Mouse (Mus musculus) forebrain, embryonic 12.5 days (tissue): ENCODE results near the gene Frmpd3. TPM values are rescaled to one million over a fixed set of nuclear protein-coding genes. Genes with fewer than 3 reads are reported as not detected.

Experiments
- ATAC-seq: fragments of 200-750 bp; cut with Nextera tagmentation; 2 replicates; pipeline ENCODE4 v1.8.0; 2017; ENCODE audit warnings: moderate TSS enrichment; ENCODE audit not compliant: low FRiP score
- H3K27ac ChIP-seq: fragments of 300-500 bp; sonication (generic); 2 replicates; pipeline ENCODE4 v1.5.1; 2016; ENCODE audit warnings: mild to moderate bottlenecking
- H3K27me3 ChIP-seq: fragments of 300-500 bp; sonication (generic); 2 replicates; pipeline ENCODE4 v1.6.1; 2016; ENCODE audit warnings: mild to moderate bottlenecking
- H3K36me3 ChIP-seq: fragments of 300-500 bp; sonication (generic); replicated peaks from 2 replicates; pipeline ENCODE4 v1.6.1; 2016; ENCODE audit warnings: mild to moderate bottlenecking
- H3K4me1 ChIP-seq: fragments of 300-500 bp; sonication (generic); 2 replicates; pipeline ENCODE4 v1.6.1; 2016
- H3K4me2 ChIP-seq: fragments of 300-500 bp; sonication (generic); 2 replicates; pipeline ENCODE4 v1.6.1; 2016; ENCODE audit warnings: mild to moderate bottlenecking, moderate library complexity
- H3K4me3 ChIP-seq: fragments of 300-500 bp; sonication (generic); replicated peaks from 2 replicates; pipeline ENCODE4 v1.5.1; 2016; ENCODE audit warnings: mild to moderate bottlenecking
- H3K9ac ChIP-seq: fragments of 300-500 bp; sonication (generic); 2 replicates; pipeline ENCODE4 v1.6.1; 2016; ENCODE audit warnings: mild to moderate bottlenecking
- H3K9me3 ChIP-seq: fragments of 300-500 bp; sonication (generic); 2 replicates; pipeline ENCODE4 v1.6.1; 2016
- WGBS: fragments of 180-500 bp; shearing (Covaris S2); methylation state at CpG from one replicate; pipeline ENCODE4 v1.1.7; 2016; 5-methylcytosine and 5-hydroxymethylcytosine counted together
- polyA plus RNA-seq: library from polyadenylated mRNA; unstranded; fragments of >200 nt; fragmentation: Nextera tagmentation; extraction: Ambion mirVana; gene quantifications from 2 replicates; pipeline ENCODE4 v1.2.1, GENCODE M21; 2016

Frmpd3 gene
- polyA plus RNA-seq, 1 experiment from 2014 or later, result 1.4 TPM

DNA sequence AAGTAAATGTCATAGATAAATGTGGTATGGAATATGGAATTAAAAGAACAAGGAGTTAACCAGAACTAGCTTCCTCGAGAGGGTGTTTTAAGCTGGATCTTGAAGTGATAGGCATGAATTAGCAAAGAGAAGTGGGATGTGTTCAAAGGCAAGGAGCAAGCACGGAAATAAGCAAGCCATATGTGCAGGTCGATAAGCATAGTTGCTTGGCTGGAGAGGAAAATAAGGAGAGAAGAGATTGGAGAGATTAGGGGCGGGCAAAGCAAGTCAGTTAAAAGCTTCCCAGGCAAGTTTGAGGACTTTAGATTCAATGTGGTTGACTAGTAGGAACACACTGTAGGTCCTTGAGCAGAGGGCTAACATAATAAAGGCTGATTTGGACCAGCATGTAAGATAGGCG lies 65.5 kb downstream of the Frmpd3 start:
- Histone ChIP-seq H3K4me2 (no peak overlapping the region), H3K9me3 (no peaks in the 10 kb centered on the region), H3K9ac (no peak overlapping the region), H3K27me3 (peaks cover 31% of the 10 kb centered on the region), H3K4me1 (no peaks in the 10 kb centered on the region), H3K36me3 (no peaks in the 10 kb centered on the region), H3K4me3 (no peak overlapping the region), H3K27ac (no peak overlapping the region)
- ATAC-seq, result no peak
- 85% methylated on average over 5 of the region's 5 CpGs for WGBS

DNA sequence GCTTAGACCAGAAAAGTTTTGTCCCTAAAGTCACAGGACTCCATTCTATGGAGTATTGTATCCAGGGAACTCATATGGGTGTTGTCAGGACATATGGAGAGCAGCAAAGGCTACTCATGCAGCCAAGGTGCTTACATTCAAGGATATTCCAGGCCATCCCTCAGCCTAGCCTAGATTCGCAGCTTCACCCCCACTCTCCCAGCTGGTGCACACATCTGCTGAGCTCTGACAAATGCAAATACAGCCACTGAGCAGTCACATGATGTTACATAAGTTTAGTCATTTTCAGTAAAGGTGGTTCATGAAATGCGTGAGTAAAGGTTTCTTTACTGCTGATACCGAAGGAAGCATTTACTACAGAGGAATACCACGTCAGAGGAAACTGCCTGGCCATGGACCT lies 76.4 kb downstream of the Frmpd3 start:
- H3K4me2 ChIP-seq, result no peak overlapping the region
- no peak overlapping the region for H3K9ac ChIP-seq
- WGBS, result 88% methylated on average over 4 of the region's 4 CpGs
- no peaks in the 10 kb centered on the region for H3K4me1 ChIP-seq
- no peak overlapping the region for H3K4me3 ChIP-seq
- ATAC-seq, result no peak
- H3K27ac ChIP-seq, result no peak overlapping the region
- H3K9me3 ChIP-seq, result no peaks in the 10 kb centered on the region
- H3K36me3 ChIP-seq, result no peaks in the 10 kb centered on the region
- peaks cover 33% of the 10 kb centered on the region for H3K27me3 ChIP-seq

- Histone ChIP-seq H3K9me3 (no peaks in the 10 kb centered on the region), H3K4me1 (no peaks in the 10 kb centered on the region), H3K36me3 (no peaks in the 10 kb centered on the region), H3K4me3 (no peak overlapping the region), H3K9ac (no peak overlapping the region), H3K27me3 (peaks cover 9% of the 10 kb centered on the region), H3K4me2 (no peak overlapping the region), H3K27ac (no peak overlapping the region)
- 82% methylated on average over 4 of the region's 4 CpGs for WGBS
- ATAC-seq, result no peak
Measured at GRCm38 (mm10) chrX:140427124-140427523, 85.1 kb downstream of the Frmpd3 start.

GRCm38 (mm10) chrX:140428252-140428651 lies 86.2 kb downstream of the Frmpd3 start:
- Histone ChIP-seq H3K9me3 (no peaks in the 10 kb centered on the region), H3K9ac (no peak overlapping the region), H3K4me3 (no peak overlapping the region), H3K27me3 (peaks cover 13% of the 10 kb centered on the region), H3K4me2 (no peak overlapping the region), H3K36me3 (no peaks in the 10 kb centered on the region), H3K4me1 (no peaks in the 10 kb centered on the region), H3K27ac (no peak overlapping the region)
- WGBS, result 79% methylated on average over 8 of the region's 8 CpGs
- ATAC-seq, result no peak

- Histone ChIP-seq H3K4me1 (no peaks in the 10 kb centered on the region), H3K9me3 (no peaks in the 10 kb centered on the region), H3K36me3 (no peaks in the 10 kb centered on the region), H3K27me3 (peaks cover 27% of the 10 kb centered on the region), H3K9ac (no peak overlapping the region), H3K4me2 (no peak overlapping the region), H3K4me3 (no peak overlapping the region), H3K27ac (no peak overlapping the region)
- no peak for ATAC-seq
- WGBS, result 86% methylated on average over 5 of the region's 5 CpGs
Measured at GRCm38 (mm10) chrX:140429985-140430384, 87.9 kb downstream of the Frmpd3 start.

DNA sequence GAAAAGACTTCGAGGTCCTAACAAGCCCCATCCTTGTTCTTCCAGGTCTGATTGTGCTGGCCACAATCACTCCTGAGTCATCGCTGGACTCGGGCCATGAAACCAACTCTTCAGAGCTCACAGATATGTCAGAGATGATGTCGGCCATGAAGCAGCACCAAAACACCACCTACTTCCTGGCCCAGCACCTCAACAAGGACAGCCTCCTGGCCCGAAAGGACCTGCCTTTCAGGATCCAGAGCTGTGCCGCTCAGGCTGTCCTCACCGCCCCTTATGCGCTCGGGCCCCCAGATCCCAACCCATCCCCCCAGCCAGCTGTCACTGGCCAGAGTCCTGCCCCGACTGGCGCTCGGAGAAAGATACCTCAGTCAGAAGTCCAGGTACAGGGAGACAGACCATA lies 88.4 kb downstream of the Frmpd3 start:
- no peaks in the 10 kb centered on the region for H3K36me3 ChIP-seq
- no peaks in the 10 kb centered on the region for H3K9me3 ChIP-seq
- no peak overlapping the region for H3K4me2 ChIP-seq
- H3K27ac ChIP-seq, result no peak overlapping the region
- H3K27me3 ChIP-seq, result peaks cover 28% of the 10 kb centered on the region
- no peaks in the 10 kb centered on the region for H3K4me1 ChIP-seq
- 89% methylated on average over 12 of the region's 12 CpGs for WGBS
- H3K9ac ChIP-seq, result no peak overlapping the region
- no peak for ATAC-seq
- H3K4me3 ChIP-seq, result no peak overlapping the region

- peaks cover 29% of the 10 kb centered on the region for H3K27me3 ChIP-seq
- ATAC-seq, result no peak
- WGBS, result 88% methylated on average over 13 of the region's 15 CpGs
- H3K27ac ChIP-seq, result no peak overlapping the region
- no peaks in the 10 kb centered on the region for H3K4me1 ChIP-seq
- no peaks in the 10 kb centered on the region for H3K9me3 ChIP-seq
- no peak overlapping the region for H3K4me2 ChIP-seq
- no peak overlapping the region for H3K4me3 ChIP-seq
- H3K36me3 ChIP-seq, result no peaks in the 10 kb centered on the region
- H3K9ac ChIP-seq, result no peak overlapping the region
Measured at GRCm38 (mm10) chrX:140431981-140432380, 89.9 kb downstream of the Frmpd3 start.

DNA sequence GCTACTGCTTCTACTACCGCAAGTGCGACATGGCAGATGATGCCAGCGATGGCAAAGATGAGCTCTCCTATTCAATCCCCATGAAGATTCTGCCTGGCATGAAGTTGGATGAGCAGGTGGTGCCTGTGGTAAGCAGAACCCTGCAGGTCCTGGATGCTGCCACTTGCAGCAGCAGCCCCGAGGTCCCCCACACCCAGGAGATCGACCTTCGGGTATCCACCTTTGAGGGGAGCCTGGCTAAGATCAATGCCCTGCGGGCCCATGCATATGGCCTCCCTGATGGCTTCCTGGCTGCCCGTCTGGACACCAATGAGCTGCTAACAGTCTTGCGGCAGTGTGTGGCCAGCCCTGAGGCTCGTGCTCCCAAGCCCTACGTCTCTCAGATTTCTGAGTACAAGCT lies 90.7 kb downstream of the Frmpd3 start:
- no peak overlapping the region for H3K4me3 ChIP-seq
- H3K4me1 ChIP-seq, result no peaks in the 10 kb centered on the region
- H3K27me3 ChIP-seq, result peaks cover 30% of the 10 kb centered on the region; the same call in 1 of the 2 replicates
- no peaks in the 10 kb centered on the region for H3K9me3 ChIP-seq
- no peak overlapping the region for H3K27ac ChIP-seq
- 85% methylated on average over 11 of the region's 11 CpGs for WGBS
- no peak overlapping the region for H3K4me2 ChIP-seq
- H3K9ac ChIP-seq, result no peak overlapping the region
- no peak for ATAC-seq
- no peaks in the 10 kb centered on the region for H3K36me3 ChIP-seq

DNA sequence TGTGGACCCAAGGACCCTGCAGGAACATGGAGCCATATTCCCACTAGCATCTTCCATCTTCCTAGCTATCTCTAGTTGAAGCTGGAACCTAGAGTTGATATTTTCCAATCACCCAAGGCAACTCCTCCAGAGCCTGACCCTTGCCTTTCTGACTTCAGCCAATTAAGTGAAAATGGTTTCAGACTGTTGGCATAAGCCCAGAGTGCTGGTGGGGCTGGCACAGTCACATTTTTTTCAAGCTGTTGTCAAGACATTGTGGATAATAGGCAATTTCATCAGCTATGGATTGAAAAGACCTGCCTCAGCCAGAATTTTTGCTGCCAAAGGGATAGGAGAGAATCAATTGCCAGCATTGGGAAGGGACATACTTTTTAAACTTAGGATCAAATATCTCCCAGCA lies 95.8 kb downstream of the Frmpd3 start:
- Histone ChIP-seq H3K27ac (no peak overlapping the region), H3K9ac (no peak overlapping the region), H3K4me2 (no peak overlapping the region), H3K36me3 (no peaks in the 10 kb centered on the region), H3K4me3 (no peak overlapping the region), H3K27me3 (peaks cover 42% of the 10 kb centered on the region; the same call in 1 of the 2 replicates), H3K4me1 (no peaks in the 10 kb centered on the region), H3K9me3 (no peaks in the 10 kb centered on the region)
- ATAC-seq, result no peak

GRCm38 (mm10) chrX:140445551-140445950 lies 103.5 kb downstream of the Frmpd3 start:
- Histone ChIP-seq H3K9me3 (no peaks in the 10 kb centered on the region), H3K36me3 (no peaks in the 10 kb centered on the region), H3K4me2 (no peak overlapping the region), H3K9ac (no peak overlapping the region), H3K27ac (no peak overlapping the region), H3K4me3 (no peak overlapping the region), H3K4me1 (no peaks in the 10 kb centered on the region), H3K27me3 (peaks cover 26% of the 10 kb centered on the region)
- WGBS, result 69% methylated on average over 13 of the region's 13 CpGs
- no peak for ATAC-seq

GRCm38 (mm10) chrX:140450071-140450470 lies 108.0 kb downstream of the Frmpd3 start:
- no peaks in the 10 kb centered on the region for H3K9me3 ChIP-seq
- 86% methylated on average over 3 of the region's 3 CpGs for WGBS
- H3K27me3 ChIP-seq, result peaks cover 27% of the 10 kb centered on the region
- H3K9ac ChIP-seq, result no peak overlapping the region
- ATAC-seq, result no peak
- H3K36me3 ChIP-seq, result no peaks in the 10 kb centered on the region
- H3K4me2 ChIP-seq, result no peak overlapping the region
- H3K4me1 ChIP-seq, result no peaks in the 10 kb centered on the region
- H3K4me3 ChIP-seq, result no peak overlapping the region
- no peak overlapping the region for H3K27ac ChIP-seq

- H3K27ac ChIP-seq, result no peak within 1 kb of the TSS
- peaks cover 17% of the 10 kb centered on the region for H3K27me3 ChIP-seq
- ATAC-seq, result peak; percentile 97
Measured at GRCm38 (mm10) chrX:140456279-140456731, 114.2 kb downstream of the Frmpd3 start, which contains the start of gene Prps1. TSS of gene Prps1 (plus strand) at chrX:140456613.

DNA sequence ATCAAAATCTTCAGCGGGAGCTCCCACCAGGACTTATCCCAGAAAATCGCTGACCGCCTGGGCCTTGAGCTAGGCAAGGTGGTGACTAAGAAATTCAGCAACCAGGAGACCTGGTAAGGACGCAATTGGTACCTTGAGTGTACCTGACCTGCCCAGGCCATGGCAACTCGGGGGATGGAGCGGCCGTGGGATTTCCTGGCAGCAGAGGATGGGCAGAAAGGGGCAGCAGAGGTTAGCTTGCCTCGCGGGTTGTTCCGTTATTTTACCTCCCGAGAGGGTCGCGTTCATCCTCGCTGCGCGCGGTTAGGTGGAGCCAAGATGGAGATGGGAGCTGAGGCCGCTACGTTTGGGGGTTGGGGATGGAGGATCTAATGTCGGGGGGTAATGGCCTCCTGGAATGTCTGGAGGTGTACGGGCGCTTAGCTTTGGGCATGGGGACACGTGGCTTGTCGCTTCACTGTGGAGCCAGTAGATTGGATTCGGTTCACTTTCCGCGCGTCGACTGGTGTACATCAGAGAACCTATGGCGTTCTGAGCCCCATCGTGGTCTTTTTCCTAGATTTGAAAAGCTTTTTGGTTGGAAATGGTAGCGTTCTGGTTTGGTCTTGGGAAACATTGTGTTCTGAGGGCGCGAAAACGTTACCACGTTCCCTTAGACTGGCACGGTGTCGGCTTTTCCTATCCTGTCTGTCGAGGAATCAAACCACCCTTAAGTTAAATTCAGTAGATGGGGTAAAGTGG lies 114.9 kb downstream of the Frmpd3 start:
- peak; percentile 73 for ATAC-seq
- peak overlapping the region; percentile 52 for H3K4me3 ChIP-seq
- peaks cover 16% of the 10 kb centered on the region; the same call in 1 of the 2 replicates for H3K27me3 ChIP-seq
- H3K4me2 ChIP-seq, result peak overlapping the region; percentile 56
- H3K9ac ChIP-seq, result peak overlapping the region; percentile 56
- H3K27ac ChIP-seq, result no peak overlapping the region
- 23% methylated on average over 39 of the region's 39 CpGs for WGBS
- H3K4me1 ChIP-seq, result peaks cover 3% of the 10 kb centered on the region; the same call in 1 of the 2 replicates
- H3K36me3 ChIP-seq, result no peaks in the 10 kb centered on the region
- no peaks in the 10 kb centered on the region for H3K9me3 ChIP-seq

More at GRCm38 (mm10) chrX:140456279-140456731, 114.2 kb downstream of the Frmpd3 start, which contains the start of gene Prps1:
- Histone ChIP-seq H3K9me3 (no peaks in the 10 kb centered on the region), H3K4me3 (peak within 1 kb of the TSS; percentile 52), H3K4me2 (peak within 1 kb of the TSS; percentile 56), H3K9ac (peak within 1 kb of the TSS; percentile 56), H3K36me3 (no peaks in the 10 kb centered on the region), H3K4me1 (peaks cover 3% of the 10 kb centered on the region; the same call in 1 of the 2 replicates)
- 19% methylated on average over 26 of the region's 26 CpGs for WGBS
